Mouse (Mus musculus): ENCODE measurements around the gene Gnai1. TPM values are rescaled to one million over a fixed set of nuclear protein-coding genes. Genes with fewer than 3 reads are reported as not detected.

Gnai1 gene
- polyA plus RNA-seq, 1 experiment from 2014 or later, result 32.7 TPM

DNA sequence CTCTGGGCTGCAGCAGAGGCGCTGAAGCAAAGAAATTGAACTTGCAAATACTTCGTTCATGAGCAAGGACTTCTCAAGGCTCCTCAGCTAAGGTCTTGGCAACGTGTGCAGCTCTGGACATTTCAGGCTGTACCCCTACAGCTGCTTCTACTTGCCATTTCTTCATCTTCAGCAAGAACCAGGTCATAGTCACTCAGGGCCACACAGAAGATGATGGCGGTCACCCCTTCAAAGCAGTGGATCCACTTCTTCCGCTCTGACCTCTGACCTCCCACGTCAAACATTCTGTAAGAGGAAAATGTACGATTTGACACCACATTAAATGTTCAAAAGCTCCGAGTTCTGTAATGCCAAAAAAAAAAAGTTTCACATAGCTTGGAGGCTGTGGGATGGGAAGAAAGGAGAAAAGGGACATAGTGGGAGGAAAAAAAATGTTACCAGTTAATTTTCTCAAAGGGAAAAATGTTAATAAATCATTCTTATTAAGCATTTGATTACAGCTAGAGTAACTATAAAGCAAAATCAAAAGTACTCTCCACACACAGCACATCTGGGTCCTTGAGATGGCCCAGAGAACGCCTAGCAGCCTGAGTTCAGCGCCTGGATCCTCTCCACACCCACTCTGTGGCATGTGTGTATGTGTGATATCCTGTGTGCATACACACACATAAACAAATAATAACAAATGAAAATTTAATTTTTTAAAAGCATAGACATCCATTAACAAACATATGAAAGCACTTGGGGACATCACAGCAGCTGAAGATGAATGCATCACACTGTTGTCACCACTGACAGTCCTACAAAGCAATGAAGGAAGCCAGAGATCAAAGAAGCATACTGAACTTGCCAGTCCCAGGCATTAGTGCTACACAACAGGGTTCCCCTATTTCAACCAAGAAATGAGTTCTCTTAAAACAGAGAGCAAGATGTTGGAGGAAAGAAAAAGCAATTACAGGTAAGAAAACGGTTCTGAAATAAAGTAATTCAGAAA is 86.6 kb downstream of the Gnai1 start:
- Histone ChIP-seq H3K27me3 (replicated peaks) (no peaks in the 10 kb centered on the region), H3K4me1 (no peaks in the 10 kb centered on the region), H3K4me3 (no peak overlapping the region), H3K9ac (no peak overlapping the region), H3K36me3 (no peaks in the 10 kb centered on the region; the same call in 1 of the 2 replicates), H3K9me3 (no peaks in the 10 kb centered on the region), H3K27ac (no peak overlapping the region), H3K4me2 (replicated peaks) (no peak overlapping the region)
- 81% methylated on average over 11 of the region's 11 CpGs for WGBS
- no peak for ATAC-seq (ENCODE audit: low FRiP score, low read depth)

DNA sequence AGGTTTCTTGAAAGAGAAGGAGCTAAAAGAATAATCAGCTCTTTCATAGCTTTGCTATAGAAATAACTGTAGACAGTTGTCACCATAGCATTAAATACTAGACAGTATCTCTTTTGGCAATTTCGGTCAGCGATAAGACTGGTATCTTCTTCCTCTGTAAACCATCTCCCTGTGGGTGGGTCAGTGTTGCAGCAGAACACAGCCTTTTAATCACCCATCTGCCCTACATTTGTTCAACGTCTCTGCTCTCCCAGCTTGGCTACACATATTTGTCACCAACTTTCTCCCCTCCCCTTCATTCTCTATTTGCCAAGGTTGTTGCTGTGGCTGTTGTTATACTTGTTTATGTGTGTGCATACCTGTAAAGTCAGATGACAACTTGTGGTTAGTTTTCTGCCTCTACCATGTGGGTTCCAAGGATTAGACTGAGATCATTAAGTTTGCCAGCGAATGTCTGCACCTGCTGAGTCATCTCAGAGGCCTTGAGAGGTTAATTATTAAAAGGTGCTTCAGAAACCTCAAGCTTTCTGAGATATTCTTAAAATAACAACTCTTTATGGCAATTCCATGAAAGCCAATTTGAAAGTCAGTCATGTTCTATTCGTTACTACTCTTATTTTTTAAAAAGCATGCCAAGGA is 109.7 kb downstream of the Gnai1 start:
- Histone ChIP-seq H3K9me3 (no peaks in the 10 kb centered on the region), H3K4me2 (replicated peaks) (no peak overlapping the region), H3K4me1 (no peaks in the 10 kb centered on the region), H3K36me3 (no peaks in the 10 kb centered on the region), H3K9ac (no peak overlapping the region), H3K27me3 (replicated peaks) (no peaks in the 10 kb centered on the region), H3K27ac (no peak overlapping the region), H3K4me3 (no peak overlapping the region)
- ATAC-seq (ENCODE audit: low FRiP score, low read depth), result no peak
- 82% methylated on average over 5 of the region's 5 CpGs for WGBS

DNA sequence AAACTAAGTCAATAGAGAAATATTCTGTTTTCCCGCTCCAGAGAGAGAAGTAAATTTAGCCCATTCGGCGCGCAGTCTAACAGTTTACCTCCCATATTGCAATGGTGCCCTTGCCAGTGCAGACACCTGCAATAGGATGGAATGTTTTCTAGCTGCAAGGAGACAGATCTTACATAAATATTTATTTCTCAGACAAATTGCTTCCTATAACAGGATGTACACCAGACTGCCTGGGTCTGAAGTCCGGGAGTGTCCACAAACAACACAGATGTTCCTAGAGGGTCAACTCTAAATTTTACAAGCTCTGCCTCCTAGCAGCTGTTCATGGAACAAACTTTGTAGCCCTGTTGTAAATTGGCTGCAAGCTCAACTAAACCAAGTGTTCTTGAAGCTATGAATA is 111.0 kb downstream of the Gnai1 start:
- Histone ChIP-seq H3K9ac (no peak overlapping the region), H3K9me3 (no peaks in the 10 kb centered on the region), H3K4me3 (no peak overlapping the region), H3K4me1 (no peaks in the 10 kb centered on the region), H3K27ac (no peak overlapping the region), H3K27me3 (replicated peaks) (no peaks in the 10 kb centered on the region), H3K36me3 (no peaks in the 10 kb centered on the region), H3K4me2 (replicated peaks) (no peak overlapping the region)
- no peak for ATAC-seq (ENCODE audit: low FRiP score, low read depth)
- WGBS, result 85% methylated on average over 5 of the region's 5 CpGs

DNA sequence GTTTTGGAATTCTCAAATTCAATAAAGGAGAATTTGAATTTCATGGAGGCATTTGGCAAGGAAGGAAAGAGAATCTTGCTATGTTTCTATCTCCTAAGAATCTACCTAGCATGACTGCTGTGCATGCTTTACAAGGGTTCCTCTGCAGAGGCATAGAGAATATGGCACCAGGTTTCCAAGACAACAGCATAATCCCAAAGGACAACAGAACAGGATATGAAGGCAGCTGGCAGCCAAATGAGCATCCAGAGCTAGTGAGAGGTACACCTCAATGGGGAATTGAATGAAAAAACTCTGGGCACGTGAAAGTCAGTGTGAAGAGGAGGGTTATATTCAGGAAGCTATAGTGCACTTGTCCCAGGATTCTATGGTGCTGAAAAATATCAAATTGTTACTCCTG is 130.8 kb downstream of the Gnai1 start:
- no peak overlapping the region for H3K4me3 ChIP-seq
- H3K4me1 ChIP-seq, result no peaks in the 10 kb centered on the region
- H3K36me3 ChIP-seq, result no peaks in the 10 kb centered on the region
- no peak overlapping the region for H3K9ac ChIP-seq
- H3K27ac ChIP-seq, result no peak overlapping the region
- no peaks in the 10 kb centered on the region for H3K9me3 ChIP-seq
- no peaks in the 10 kb centered on the region for H3K27me3 ChIP-seq (replicated peaks)
- no peak overlapping the region for H3K4me2 ChIP-seq (replicated peaks)
- no peak for ATAC-seq (ENCODE audit: low FRiP score, low read depth)
- WGBS, result 50% methylated on average over 1 of the region's 1 CpGs

DNA sequence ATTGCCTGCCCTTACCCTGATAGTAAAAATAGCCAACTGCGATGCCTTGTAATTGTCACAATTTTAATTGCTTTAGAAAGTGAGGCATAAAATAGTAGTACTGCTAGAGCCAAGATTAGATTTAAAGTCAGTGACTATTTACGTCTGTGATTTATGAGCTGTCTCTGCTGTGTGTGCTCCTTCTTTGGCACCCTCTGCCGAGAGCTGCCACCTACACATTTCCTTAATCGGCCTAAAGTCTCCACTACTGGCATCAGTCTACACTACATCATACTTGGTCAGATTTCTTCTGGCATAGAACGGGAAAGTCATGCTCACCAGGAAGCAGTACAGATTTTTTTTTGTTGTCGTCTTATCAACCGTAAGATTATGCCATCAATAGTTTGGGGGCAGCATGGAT is 131.3 kb downstream of the Gnai1 start:
- no peak for ATAC-seq (ENCODE audit: low FRiP score, low read depth)
- Histone ChIP-seq H3K36me3 (no peaks in the 10 kb centered on the region), H3K4me1 (no peaks in the 10 kb centered on the region), H3K9me3 (no peaks in the 10 kb centered on the region), H3K4me2 (replicated peaks) (no peak overlapping the region), H3K27ac (no peak overlapping the region), H3K9ac (no peak overlapping the region), H3K4me3 (no peak overlapping the region), H3K27me3 (replicated peaks) (no peaks in the 10 kb centered on the region)
- WGBS, result 80% methylated on average over 7 of the region's 7 CpGs

DNA sequence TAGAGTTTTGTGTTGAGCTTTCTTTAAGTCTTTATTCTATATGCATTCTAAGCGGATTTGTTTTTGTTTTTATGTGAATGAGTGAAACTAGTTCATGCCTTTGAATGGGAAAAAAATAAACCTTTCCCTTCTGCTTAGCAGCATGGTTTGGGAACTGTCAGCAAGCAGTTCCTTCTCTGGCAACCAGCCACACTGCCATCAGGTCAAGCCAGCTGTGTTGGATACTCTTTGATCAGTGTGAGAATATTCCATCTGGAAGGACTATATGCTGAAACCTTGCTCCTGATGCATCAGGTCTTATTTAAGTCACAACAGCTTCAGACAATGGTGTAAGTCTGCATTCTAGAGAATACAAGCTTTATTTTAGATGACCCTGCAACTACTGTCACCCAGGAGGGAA is 139.3 kb downstream of the Gnai1 start:
- 66% methylated on average over 1 of the region's 1 CpGs for WGBS
- Histone ChIP-seq H3K27ac (no peak overlapping the region), H3K9me3 (no peaks in the 10 kb centered on the region), H3K4me1 (no peaks in the 10 kb centered on the region), H3K36me3 (no peaks in the 10 kb centered on the region), H3K27me3 (replicated peaks) (no peaks in the 10 kb centered on the region), H3K4me3 (no peak overlapping the region), H3K9ac (no peak overlapping the region), H3K4me2 (replicated peaks) (no peak overlapping the region)
- ATAC-seq (ENCODE audit: low FRiP score, low read depth), result no peak

DNA sequence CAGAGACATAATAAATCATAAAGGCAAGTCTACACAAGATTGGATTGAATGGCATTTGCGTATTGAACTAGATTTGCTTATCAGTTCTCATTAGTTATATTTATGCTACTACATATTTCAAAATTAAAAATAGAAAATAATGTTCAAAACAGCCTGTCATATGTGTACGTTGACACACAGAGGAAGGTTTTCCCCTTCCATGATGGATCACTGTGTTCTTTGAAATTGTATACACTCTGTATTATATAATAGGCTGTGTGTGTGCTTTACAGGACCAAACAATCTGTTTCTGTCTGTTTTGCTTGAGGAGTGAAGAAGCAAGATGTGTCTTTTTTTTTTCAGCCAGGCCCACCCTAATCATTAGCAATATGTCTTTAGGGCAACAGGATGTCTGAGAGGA is 141.9 kb downstream of the Gnai1 start:
- no peaks in the 10 kb centered on the region for H3K4me1 ChIP-seq
- no peaks in the 10 kb centered on the region for H3K36me3 ChIP-seq
- H3K27ac ChIP-seq, result no peak overlapping the region
- H3K9ac ChIP-seq, result no peak overlapping the region
- H3K4me2 ChIP-seq (replicated peaks), result no peak overlapping the region
- no peaks in the 10 kb centered on the region for H3K27me3 ChIP-seq (replicated peaks)
- 86% methylated on average over 2 of the region's 2 CpGs for WGBS
- no peaks in the 10 kb centered on the region for H3K9me3 ChIP-seq
- H3K4me3 ChIP-seq, result no peak overlapping the region
- ATAC-seq (ENCODE audit: low FRiP score, low read depth), result no peak

DNA sequence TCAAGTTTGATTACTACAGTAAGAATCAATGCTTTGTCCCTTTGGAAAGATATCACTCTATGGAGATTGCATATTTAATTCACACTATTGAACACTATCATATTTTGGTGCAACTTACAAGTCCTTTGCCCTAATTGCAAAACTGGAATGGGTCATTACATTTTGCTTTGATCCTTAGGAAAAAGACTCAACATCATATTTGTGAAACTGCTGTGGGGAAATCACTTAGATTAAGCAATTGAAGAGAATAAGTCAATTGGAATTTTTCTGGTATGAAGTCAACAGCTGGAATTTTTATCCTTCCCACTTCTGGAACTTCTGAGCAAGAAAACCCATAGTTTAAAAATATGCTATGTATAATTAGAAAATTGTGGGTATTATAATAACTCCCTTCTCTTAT is 142.3 kb downstream of the Gnai1 start:
- H3K9ac ChIP-seq, result no peak overlapping the region
- no peak overlapping the region for H3K4me2 ChIP-seq (replicated peaks)
- H3K4me3 ChIP-seq, result no peak overlapping the region
- H3K27ac ChIP-seq, result no peak overlapping the region
- no peaks in the 10 kb centered on the region for H3K9me3 ChIP-seq
- no peaks in the 10 kb centered on the region for H3K36me3 ChIP-seq
- H3K4me1 ChIP-seq, result no peaks in the 10 kb centered on the region
- no peak for ATAC-seq (ENCODE audit: low FRiP score, low read depth)
- H3K27me3 ChIP-seq (replicated peaks), result no peaks in the 10 kb centered on the region

Data from neural tube, embryonic 12.5 days (tissue).